Mouse (Mus musculus) ES-E14 (cell line): ENCODE measurements around the gene Pla2g4d.

Source experiments
- CHD2 ChIP-seq: IDR thresholded peaks from 2 replicates; pipeline ENCODE4 v1.6.1; 2014; ENCODE audit warnings: mild to moderate bottlenecking, low read depth, low read length, inconsistent platforms
- HCFC1 ChIP-seq: IDR thresholded peaks from 2 replicates; pipeline ENCODE4 v1.6.1; 2012; ENCODE audit warnings: low read length, inconsistent platforms, borderline replicate concordance; ENCODE audit not compliant: insufficient read depth
- MAFK ChIP-seq: IDR thresholded peaks from 2 replicates; pipeline ENCODE4 v1.6.1; 2014; ENCODE audit warnings: mild to moderate bottlenecking, low read depth, low read length, inconsistent platforms; ENCODE audit not compliant: insufficient read depth
- ZC3H11A ChIP-seq: IDR thresholded peaks from 2 replicates; pipeline ENCODE4 v1.6.1; 2012; ENCODE audit warnings: low read depth, mild to moderate bottlenecking, inconsistent platforms, low read length, borderline replicate concordance
- ZNF384 ChIP-seq: IDR thresholded peaks from 2 replicates; pipeline ENCODE4 v1.6.1; 2012; ENCODE audit warnings: low read depth, low read length, inconsistent platforms

GRCm38 (mm10) chr2:120299866-120300265, 10.9 kb upstream of the Pla2g4d start:
- TF ChIP-seq CHD2 (no peak), ZC3H11A (no peak), MAFK (no peak), ZNF384 (no peak), HCFC1 (no peak)
